Mouse (Mus musculus) thymus, adult 2 months (tissue): Measurements from ENCODE around the gene Med9. TPM values are rescaled to one million over a fixed set of nuclear protein-coding genes. Genes with fewer than 3 reads are reported as not detected.

Source experiments
- DNase-seq: peaks from one replicate; pipeline ENCODE4 v3.0.0; 2021
- H3K27ac ChIP-seq: fragments of 200-500 bp; 2 replicates; pipeline ENCODE4 v1.5.1; 2012; ENCODE audit warnings: low read length, control low read depth; ENCODE audit not compliant: control insufficient read depth, insufficient read depth
- H3K27me3 ChIP-seq: fragments of 200-500 bp; 2 replicates; pipeline ENCODE4 v1.6.1; 2012; ENCODE audit warnings: mild to moderate bottlenecking, low read length, moderate library complexity, mixed read lengths; ENCODE audit not compliant: control insufficient read depth, insufficient read depth
- H3K36me3 ChIP-seq: fragments of 200-500 bp; 2 replicates; pipeline ENCODE4 v1.6.1; 2012; ENCODE audit warnings: mild to moderate bottlenecking, low read length, moderate library complexity; ENCODE audit not compliant: control insufficient read depth, insufficient read depth
- H3K4me1 ChIP-seq: fragments of 200-500 bp; replicated peaks from 2 replicates; pipeline ENCODE4 v1.6.1; 2012; ENCODE audit warnings: low read length; ENCODE audit not compliant: control insufficient read depth, insufficient read depth
- H3K4me3 ChIP-seq: fragments of 200-500 bp; 2 replicates; pipeline ENCODE4 v1.5.1; 2012; ENCODE audit warnings: mild to moderate bottlenecking, low read length, control low read depth, moderate library complexity; ENCODE audit not compliant: control insufficient read depth, insufficient read depth
- CTCF ChIP-seq: fragments of 200-500 bp; IDR thresholded peaks from 2 replicates; pipeline ENCODE4 v1.5.1; 2012; ENCODE audit warnings: mild to moderate bottlenecking, control low read depth, low read length, moderate library complexity, borderline replicate concordance; ENCODE audit not compliant: control insufficient read depth, poor library complexity, insufficient read depth; ENCODE audit errors: extremely low read depth
- POLR2A ChIP-seq: fragments of 200-500 bp; IDR thresholded peaks from 2 replicates; pipeline ENCODE4 v1.6.1; 2012; ENCODE audit warnings: mild to moderate bottlenecking, low read length, control low read depth, moderate library complexity; ENCODE audit not compliant: control insufficient read depth, poor library complexity, insufficient read depth; ENCODE audit errors: extremely low read depth
- WGBS: fragments of 180-500 bp; shearing (Covaris S2); methylation state at CpG from one replicate; pipeline ENCODE4 v1.1.7; 2018; 5-methylcytosine and 5-hydroxymethylcytosine counted together
- polyA plus RNA-seq: library from polyadenylated mRNA; depleted of rRNA; stranded (reverse); fragments of >200 nt; gene quantifications from 2 replicates; pipeline ENCODE4 v1.2.3, GENCODE M21; 2012; rRNA removed

Med9 gene
- polyA plus RNA-seq, 1 experiment = 21.0 TPM

GRCm38 (mm10) chr11:60004716-60005115 is 56.7 kb downstream of the Med9 start:
- no peak for TF ChIP-seq POLR2A
- no peak for TF ChIP-seq CTCF
- H3K36me3 ChIP-seq = no peaks in the 10 kb centered on the region
- H3K27ac ChIP-seq = no peak overlapping the region
- WGBS = 95% methylated on average over 6 of the region's 6 CpGs
- H3K4me1 ChIP-seq = no peaks in the 10 kb centered on the region
- H3K4me3 ChIP-seq = no peak overlapping the region
- H3K27me3 ChIP-seq = no peaks in the 10 kb centered on the region
- no peak for DNase-seq

DNA sequence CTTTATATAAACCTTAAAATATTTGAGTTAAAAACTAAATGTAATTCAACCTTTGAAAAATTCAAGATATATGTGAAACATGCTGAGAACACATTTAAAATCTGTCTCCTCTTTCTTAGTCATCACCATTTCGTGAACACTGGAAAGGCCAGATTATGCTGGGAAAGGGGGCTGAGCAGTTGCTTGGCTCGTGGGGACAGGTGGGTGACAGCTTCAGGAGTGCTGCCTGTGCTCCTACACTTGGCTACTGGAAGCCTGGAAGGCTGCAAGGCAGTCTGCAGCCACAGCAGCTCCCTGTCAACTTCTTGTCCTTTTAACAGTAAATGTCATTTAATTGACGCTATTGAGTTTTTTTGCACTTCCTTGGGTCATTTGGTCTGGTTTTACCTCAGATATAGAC is 57.9 kb downstream of the Med9 start:
- no peaks in the 10 kb centered on the region for H3K36me3 ChIP-seq
- H3K27me3 ChIP-seq = no peaks in the 10 kb centered on the region
- no peak for DNase-seq
- WGBS = 80% methylated on average over 3 of the region's 3 CpGs
- no peak for TF ChIP-seq POLR2A
- TF ChIP-seq CTCF = no peak
- no peak overlapping the region for H3K27ac ChIP-seq
- no peaks in the 10 kb centered on the region for H3K4me1 ChIP-seq
- H3K4me3 ChIP-seq = no peak overlapping the region

DNA sequence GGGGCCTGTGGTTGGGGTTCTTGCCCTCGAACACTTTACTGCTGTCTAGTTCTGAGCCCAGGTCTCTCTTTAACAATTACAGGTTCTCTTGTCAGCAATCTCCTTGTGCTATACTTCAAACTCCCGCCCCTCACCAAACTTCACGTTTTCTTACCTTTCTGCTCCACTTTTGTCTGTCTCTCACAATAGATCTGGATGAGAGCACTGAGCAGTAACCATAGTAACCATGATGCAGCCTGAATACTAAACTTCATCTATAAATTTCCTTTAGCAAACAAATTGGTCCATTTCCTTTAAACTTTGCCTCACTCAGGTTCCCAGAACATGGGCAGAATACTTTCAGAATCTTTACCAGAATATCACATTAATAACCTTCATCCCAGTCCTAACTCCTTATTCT is 61.4 kb downstream of the Med9 start:
- Histone ChIP-seq H3K27ac (no peak overlapping the region), H3K4me3 (no peak overlapping the region), H3K4me1 (no peaks in the 10 kb centered on the region), H3K27me3 (no peaks in the 10 kb centered on the region), H3K36me3 (no peaks in the 10 kb centered on the region)
- DNase-seq = no peak
- 92% methylated on average over 3 of the region's 3 CpGs for WGBS
- no peak for TF ChIP-seq CTCF
- no peak for TF ChIP-seq POLR2A

GRCm38 (mm10) chr11:60011516-60011915 is 63.5 kb downstream of the Med9 start:
- Histone ChIP-seq H3K27me3 (no peaks in the 10 kb centered on the region), H3K27ac (no peak overlapping the region), H3K36me3 (no peaks in the 10 kb centered on the region), H3K4me3 (no peak overlapping the region), H3K4me1 (no peaks in the 10 kb centered on the region)
- TF ChIP-seq CTCF (no peak), POLR2A (no peak)
- no peak for DNase-seq
- 93% methylated on average over 3 of the region's 3 CpGs for WGBS

Other genes starting within 250 kb of the Med9 start
- gene Pld6, start 160.6 kb upstream of the Med9 start, polyA plus RNA-seq = 1.8 and 2.0 TPM in 2 replicates
- 74.4 and 74.7 TPM in 2 replicates for gene Flcn, start 138.2 kb upstream of the Med9 start, polyA plus RNA-seq
- 30.1 and 31.0 TPM in 2 replicates for gene Nt5m, start 108.8 kb upstream of the Med9 start, polyA plus RNA-seq
- gene Cops3, start 108.4 kb upstream of the Med9 start, polyA plus RNA-seq = 31.0 and 35.3 TPM in 2 replicates
- gene Rasd1, start 16.7 kb downstream of the Med9 start, polyA plus RNA-seq = 2.7 and 4.8 TPM in 2 replicates
- 10.6 and 10.7 TPM in 2 replicates for gene Pemt, start 98.3 kb downstream of the Med9 start, polyA plus RNA-seq
- gene Rai1, start 156.8 kb downstream of the Med9 start, polyA plus RNA-seq = 205 and 240 TPM in 2 replicates